Mouse (Mus musculus): Measurements from ENCODE around the gene Ddr2. TPM values are rescaled to one million over a fixed set of nuclear protein-coding genes. Genes with fewer than 3 reads are reported as not detected.

The Ddr2 gene
- total RNA-seq, 2 experiments from 2014 or later = 23.7 to 28.7 TPM

GRCm38 (mm10) chr1:169948280-169948679, 162.3 kb downstream of the Ddr2 start:
- DNase-seq = no peak

GRCm38 (mm10) chr1:169947654-169948053, 162.9 kb downstream of the Ddr2 start:
- no peak for DNase-seq

GRCm38 (mm10) chr1:169946004-169946403, 164.6 kb downstream of the Ddr2 start:
- no peak for DNase-seq

DNA sequence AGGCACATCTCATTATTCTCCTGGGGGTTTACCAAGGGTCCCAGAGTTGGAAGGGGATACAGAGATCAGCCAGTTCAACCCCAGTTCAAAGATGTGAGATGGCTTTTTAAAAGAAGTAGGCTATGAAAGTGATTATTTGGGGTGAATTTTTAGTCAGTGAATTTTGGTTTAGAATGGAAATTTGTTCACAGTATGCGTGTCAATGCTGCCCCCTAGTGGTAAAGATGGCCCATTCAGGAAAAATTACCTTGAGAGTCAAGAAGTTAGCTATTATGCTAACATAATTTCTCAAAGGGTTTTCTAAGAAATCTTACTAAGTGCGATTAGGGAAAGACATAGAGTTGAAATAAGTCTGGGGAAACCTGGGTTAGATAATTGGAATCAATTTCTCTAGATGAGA, 171.2 kb downstream of the Ddr2 start:
- DNase-seq = peak; percentile 68

GRCm38 (mm10) chr1:169934005-169934725, 176.4 kb downstream of the Ddr2 start:
- DNase-seq = peak; percentile 64

DNA sequence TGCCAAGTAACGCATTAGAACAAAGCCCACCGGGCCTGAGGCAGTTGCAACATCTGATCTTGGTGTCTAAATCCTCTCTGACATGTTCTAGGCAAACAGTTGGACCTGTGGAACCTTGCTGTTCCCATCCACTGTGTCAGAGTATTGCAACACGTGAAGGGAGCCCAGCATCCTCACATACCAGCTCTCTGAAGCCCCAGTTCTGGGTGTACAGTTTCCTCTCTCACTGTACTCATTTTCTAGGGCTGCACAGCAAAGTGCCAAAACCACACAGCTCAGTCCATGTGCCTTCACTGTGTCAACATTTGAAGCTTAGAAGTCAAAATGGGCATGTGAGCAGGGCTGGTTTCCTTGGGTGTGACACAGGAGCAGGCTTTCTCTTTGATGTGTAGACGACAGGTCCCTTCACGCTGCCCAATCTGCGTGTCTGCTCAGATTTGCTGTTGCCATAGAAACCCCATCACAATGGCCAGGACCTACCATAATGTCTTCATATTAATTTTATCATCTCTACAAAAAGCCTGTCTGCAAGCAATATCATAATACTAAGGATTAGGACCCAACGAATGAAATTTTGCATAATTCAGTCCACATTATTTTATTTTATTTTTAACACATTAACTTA, 178.3 kb downstream of the Ddr2 start:
- DNase-seq = no peak

DNA sequence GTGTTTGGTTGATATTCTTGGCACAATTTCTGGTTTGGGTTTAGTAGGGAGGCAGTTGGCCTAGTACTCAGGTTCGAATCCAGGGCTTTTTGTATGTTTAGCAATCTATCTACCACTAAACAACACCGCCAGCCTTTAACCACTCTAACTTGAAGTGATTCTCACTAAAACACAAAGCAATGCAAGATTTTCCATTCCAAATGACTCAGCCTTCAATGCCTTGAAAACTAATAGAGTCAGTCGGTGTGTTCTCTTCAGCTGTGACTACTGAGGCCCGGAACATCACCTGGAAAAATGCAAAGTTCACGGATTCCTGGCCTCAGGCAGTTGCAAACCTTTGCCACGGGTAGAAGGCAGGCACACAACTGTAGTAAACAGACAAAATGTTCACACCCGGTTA, 178.9 kb downstream of the Ddr2 start:
- DNase-seq = no peak

DNA sequence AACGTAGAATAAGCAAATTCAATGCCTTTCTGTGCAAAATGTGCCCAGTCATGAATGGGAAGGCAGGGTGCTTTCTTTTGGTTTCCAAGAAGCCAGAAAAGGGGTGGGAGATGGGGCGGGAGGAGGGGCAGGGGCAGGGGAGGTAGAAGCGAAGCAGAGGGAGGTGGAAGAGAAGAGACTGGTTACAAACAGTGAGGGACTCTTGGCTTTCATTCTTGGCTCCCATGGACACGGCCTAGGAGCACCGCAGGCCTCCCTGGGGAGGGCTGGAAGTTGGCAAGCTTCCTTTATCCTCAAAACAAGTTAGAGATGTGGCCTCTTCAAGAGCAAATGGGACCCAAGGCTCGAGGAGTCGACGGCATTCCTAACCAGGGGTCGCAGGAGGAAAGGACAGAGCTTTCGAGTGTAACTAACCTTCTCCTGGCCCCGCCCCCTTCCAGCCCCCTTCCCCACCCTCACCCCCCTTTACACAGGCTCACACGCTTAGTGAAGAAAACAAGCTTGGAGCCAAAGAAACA, 182.0 kb downstream of the Ddr2 start, which contains the start of gene Ccdc190:
Gene Ccdc190, plus strand, starts transcription at position 195 of the 518 bp plus-strand sequence.
- peak; percentile 74 for DNase-seq

GRCm38 (mm10) chr1:169927753-169928369, 182.7 kb downstream of the Ddr2 start:
- no peak for DNase-seq

DNA sequence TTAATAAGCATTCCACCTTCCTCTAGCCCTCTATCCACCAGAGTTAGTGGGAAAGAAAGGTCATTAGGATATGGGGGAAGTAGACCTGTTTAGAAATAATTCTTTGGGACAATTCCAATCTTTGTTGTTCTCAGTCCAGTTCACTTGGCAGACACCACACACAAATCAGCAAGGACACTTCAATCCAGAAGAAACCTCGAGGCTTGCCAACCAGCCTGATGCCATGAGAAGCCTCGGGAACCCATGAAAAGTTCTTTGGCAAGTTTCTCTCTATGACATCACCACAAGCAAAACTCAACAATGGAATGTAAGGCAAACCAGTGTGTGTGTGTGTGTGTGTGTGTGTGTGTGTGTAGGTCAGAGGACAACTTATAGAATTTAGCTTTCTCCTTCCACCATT, 186.0 kb downstream of the Ddr2 start:
- DNase-seq = peak; percentile 53

Other genes with a start within 250 kb of the Ddr2 start
- gene Ccdc190, start 182.1 kb downstream of the Ddr2 start, total RNA-seq (2021) = not detected
- gene Hsd17b7, start 141.5 kb downstream of the Ddr2 start, total RNA-seq (2021) = 10 to 100 TPM in 1 of 2 experiments, 1 to 10 TPM in 1; 9.6 to 12.4 TPM
- 10 to 100 TPM; 55.3 to 61.6 TPM for gene Uap1, start 64.2 kb upstream of the Ddr2 start, total RNA-seq (2021)
- gene Uhmk1, start 104.6 kb upstream of the Ddr2 start, total RNA-seq (2021) = 10 to 100 TPM; 47.5 to 48.9 TPM
- not detected for gene Sh2d1b2, start 122.0 kb upstream of the Ddr2 start, total RNA-seq (2021)
- gene Sh2d1b1, start 166.6 kb upstream of the Ddr2 start, total RNA-seq (2021) = under 1 TPM in 1 of 2 experiments, not detected in 1; 0.18 TPM
- 1 to 10 TPM; 6.1 to 7.9 TPM for gene Gm7694, start 195.6 kb upstream of the Ddr2 start, total RNA-seq (2021)
- not detected for gene Spata46, start 198.0 kb upstream of the Ddr2 start, total RNA-seq (2021)